Mouse (Mus musculus): Measurements from ENCODE around the gene 5730522E02Rik.

Gene 5730522E02Rik

DNA sequence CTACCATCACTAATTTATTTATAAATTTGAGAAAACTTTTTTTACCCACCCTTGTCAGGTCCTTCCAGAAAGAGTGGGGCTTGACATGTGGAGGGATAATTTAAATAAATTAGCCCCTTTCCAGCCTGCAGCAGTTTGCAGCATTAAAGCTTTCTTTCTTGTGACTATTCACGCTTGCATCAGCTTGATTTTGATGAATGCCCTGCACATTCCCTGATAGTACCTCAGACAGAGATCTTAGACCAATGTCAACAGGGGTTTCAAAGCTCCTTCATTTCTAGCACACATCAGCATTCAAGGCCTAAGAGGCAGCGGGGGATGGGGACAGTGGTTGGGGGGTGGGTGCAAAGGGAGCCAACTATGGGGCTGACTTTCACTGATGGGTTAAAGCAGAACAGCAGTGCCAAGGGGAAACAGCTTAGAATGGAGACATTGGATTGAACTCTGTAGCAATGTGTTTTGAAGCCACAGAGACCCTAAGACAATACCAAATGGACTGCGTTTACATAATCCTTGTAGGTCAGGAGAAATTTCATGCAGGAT is 545.9 kb downstream of the 5730522E02Rik start:
- DNase-seq: no peak

DNA sequence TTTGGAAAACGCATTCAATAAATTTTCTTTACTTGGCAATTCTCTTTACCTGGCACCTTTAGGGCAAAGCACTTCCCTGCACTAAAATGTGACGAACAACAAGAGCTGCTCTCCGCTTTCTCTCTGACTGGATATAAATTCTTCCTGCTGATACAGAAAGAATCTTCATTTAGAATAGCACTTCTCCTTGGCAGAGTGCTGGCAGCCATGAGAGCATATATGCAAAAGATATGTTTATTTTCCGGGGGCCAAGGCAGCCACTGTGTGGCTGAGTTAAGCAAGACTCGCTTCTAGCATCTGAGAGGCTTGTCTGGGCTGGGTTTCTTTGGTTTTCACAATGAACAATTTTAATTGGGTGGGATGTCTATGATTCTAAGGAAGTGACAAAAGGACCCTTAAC is 564.3 kb downstream of the 5730522E02Rik start:
- no peak for DNase-seq

DNA sequence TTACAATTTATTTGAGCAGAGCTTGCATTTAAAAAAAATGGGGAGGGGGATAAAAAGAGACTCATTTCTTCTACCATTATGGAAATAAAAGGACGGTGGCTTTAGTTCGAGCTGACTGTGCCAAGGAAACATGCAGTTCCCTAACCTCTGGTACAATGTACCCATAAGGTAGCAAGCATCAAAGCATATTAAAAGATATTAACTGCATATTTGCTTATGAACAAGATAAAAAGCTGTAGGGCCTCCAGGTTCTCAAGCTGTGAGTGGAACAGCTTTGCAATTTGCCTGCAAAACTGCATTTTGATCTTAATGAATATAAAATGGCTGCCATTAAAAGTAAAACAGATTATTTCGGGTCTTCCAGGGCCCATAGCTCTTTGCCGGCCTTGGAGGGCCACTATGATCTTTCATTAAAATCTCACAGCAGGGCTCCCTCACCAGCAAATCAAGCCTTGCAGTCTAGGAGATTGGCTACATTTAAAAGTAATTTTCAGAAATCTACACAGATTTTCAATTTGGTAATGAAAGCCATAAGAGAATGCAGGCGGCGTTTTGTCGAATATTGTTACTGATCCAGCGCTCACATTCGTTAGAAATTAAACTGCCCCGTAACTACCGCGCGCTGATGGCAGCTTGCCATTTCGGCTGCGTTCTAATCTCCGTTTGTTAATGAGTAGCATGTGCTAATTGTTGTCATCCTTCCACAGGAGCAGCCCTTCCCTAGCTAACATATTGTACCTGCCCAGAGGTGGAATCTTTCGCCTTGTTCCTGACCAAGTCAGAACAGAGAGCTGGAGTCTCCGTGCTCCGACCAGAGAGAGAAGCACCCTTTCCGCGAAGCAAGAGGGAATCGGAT is 565.6 kb downstream of the 5730522E02Rik start:
- no peak for DNase-seq

DNA sequence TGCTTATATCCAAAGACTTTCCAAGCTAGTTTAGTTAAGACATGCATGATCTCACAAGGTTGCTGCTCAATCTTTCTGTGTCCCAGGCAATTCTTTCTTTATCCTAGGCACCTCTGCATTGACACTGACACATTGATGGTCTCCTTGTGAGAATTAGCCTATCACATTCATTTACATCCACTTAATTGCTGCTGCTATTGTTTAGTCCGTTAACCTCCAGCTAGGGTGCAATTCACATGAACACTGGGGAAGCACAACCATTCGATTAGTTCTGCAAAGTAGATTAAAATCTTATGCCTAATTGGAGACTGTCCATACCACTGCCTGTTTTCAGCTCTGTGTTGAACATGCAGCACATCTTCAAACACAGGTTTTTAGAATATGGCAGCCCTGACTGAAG is 603.7 kb downstream of the 5730522E02Rik start:
- DNase-seq: no peak

DNA sequence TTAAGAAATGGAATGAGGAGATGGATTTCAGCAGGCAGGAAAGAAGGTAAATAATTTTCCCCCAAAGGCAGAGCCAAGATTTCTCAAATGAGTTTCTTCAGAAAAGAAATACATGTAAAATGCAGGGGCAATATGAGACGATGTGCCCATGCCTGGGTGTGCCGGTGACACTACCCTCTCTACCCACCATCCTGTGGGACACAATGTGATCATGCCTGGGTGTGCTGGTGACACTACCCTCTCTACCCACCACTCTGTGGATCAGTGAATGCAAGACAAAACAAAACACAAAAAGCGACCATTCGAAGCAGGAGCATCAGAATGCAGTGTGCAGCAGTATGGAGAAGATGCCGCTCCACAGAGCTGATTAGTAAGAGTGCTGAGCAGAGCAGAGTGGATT is 610.5 kb downstream of the 5730522E02Rik start:
- DNase-seq: no peak

DNA sequence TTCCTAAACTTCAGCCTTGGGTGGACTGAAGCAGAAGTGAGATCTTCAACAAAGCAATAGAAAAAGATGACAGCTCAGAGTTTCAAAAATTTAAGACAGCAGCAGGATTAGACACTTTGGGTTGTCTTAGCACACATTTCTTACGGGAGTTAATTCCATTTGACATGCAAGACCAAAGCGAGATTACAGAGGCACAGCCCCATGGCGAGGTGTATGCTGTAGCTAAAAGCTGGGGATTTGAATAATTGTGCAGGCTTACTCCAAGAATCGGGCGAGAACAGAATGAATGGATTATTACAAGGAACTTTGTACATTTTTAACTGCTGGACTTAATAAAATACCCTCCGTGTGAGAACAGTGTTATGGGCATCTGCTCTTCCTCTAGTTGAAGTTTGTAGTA is 615.3 kb downstream of the 5730522E02Rik start:
- no peak for DNase-seq

DNA sequence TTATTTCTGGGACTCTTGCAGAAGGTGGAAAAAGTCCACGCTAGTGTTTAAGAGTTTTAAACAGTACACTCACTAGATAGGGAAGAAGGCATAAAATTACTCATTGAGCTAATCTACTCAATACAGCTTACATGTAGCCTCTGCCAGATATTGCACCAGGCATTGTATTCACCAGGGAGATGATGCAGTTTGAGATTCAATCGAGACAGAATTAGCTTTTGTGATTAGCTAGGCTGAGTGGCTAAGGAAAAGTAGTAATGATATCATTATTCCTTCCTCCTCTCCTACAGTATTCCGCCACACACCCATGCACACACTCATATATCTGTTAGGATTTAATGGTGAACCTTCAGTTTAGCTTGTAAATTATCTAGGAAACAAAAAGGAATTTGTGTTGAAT is 615.8 kb downstream of the 5730522E02Rik start:
- no peak for DNase-seq

DNA sequence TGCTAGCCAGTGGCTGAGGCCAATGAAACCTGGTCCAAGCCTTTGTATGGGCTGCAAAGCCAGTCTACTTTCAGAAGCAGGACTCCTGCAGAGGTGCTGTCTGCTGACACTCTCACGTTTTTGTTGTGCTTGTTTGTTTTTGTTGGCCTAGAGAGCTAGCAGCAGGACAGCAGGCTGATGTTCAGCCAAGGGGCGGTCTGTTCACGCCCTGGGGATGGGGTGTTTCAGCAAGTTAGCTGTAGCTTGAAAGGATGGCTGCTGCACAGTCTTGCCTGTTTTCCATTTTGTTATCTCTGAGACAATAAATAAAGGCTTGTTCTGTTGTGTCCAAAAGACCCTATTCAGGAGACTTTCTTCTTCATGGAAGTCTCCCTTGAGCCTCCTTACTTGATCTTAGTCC is 618.3 kb downstream of the 5730522E02Rik start:
- no peak for DNase-seq

DNA sequence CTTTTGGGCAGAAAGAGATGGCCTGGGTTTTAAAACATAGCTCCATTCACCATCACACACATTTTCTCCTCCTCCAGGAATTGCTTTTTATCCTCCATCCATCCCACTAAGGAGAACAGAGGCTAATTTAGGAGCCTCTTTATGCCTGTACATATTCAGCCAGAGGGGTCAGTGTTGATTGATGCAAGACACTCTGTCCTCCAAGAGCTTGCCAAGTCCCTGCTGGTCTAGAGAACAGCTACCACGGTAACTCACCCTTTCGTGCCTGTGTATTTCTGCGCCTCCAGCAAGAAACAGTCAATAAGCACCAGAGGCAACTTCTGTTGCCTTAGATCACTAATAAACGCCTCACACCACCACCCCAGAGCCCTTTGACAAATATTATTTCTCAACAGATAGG is 620.3 kb downstream of the 5730522E02Rik start:
- DNase-seq: no peak

DNA sequence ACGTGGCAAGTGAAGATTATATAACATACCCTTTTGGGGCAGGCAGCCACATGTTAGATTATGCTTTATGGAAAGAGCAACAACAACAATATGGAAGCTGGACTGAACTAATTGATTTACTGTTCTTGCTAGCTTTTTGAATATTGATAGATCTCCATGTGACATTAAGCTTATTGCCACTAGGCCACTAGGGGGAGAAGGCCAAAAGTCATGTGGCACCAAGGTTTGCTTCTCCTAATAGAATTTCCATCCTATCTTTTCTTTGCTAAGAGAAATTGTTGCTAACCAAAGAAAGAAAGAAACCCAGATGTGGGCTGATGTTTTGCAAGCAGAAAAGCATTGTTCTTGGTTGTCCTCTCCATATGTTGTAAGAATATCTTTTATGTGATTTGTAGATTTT is 621.1 kb downstream of the 5730522E02Rik start:
- no peak for DNase-seq

DNA sequence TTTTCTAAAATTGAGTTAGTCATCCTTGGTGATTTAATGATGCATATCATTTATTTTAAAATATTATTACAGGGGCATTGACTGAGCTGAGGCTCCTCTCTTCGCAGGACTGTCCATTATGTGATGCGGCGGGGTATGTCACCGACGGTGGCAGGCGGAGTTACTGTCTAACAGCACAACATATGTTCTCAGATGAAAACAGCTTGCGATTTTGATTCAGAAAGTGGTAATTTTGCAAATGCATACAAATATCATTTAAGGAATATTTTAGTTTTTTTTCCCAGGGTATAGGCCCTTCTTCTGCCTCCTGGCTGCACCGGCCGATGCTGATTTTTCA is 636.5 kb downstream of the 5730522E02Rik start:
- no peak for DNase-seq

DNA sequence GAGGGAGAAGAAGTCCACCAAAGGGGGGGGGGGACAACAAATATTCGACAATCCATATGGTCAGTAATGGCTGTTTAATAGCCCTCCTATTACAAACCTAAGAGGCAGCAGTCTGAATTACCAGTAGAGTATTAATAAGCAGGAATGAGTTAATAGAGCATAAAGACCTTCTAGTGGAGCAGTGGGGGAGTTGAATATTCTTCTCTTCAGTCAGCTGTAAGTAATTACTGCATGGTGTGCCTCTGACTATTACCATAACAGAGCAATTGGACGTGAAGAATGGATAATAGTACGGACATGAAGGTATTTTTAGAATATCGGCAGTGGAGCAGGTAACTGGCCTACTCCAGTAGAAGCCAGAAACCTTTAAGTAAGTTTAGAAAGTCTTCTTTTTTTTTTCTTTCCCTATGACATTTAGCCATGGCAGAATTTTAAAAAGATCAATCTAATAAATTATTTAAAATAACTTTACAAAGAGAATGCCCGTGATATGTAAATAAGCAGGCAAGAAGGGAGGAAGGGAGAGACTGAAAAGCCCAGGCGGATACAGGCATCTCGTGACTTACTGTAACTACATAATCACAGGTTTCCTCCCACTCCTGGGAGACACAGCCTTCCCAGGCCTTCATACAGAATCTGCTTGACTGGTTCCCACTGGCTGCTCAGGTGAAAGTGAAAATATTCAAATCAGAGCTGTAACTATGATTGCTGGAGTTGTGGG is 637.0 kb downstream of the 5730522E02Rik start:
- no peak for DNase-seq

DNA sequence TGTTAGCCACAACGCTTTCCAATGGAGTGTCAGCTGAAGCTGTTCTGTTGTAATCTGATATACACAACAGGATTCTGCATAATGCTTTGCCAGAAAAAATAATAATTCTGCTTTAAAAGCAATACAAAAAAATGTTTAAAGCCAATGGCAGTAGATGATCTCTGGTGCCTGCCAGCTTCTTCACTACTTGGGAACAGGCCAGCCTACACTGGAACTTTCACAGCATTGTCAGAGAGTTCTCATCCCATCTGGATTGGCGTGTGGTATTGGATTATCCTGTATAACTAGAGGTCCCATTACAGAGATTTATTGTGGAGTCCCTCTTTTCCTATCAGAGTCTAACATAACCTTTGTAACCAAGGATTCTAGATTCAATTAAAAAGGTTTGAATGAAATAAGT is 639.2 kb downstream of the 5730522E02Rik start:
- no peak for DNase-seq

Measured in spleen, adult 18-20 months (tissue).